In genomic region chr15:28053226-28053625, GRCm38 (mm10) we compare ENCODE assay signal across 16 mouse cellular contexts.
"Had no signal": no experiment of that assay in that cellular context is flagged by ENCODE, and none has a peak within 500 bp of the region (broad histone marks: within the 10 kb centered on the region; RNA-seq: fewer than 3 reads in every experiment).

No protein-coding gene starts in this region.

- H3K27ac ChIP-seq: neural tube, embryonic 13.5 days; neural tube, embryonic 15.5 days; stomach, embryonic 15.5 days; stomach, postnatal 0 days had no signal

- H3K4me2 ChIP-seq: lung, embryonic 14.5 days; neural tube, embryonic 13.5 days; neural tube, embryonic 15.5 days; stomach, embryonic 15.5 days had no signal

- H3K9ac ChIP-seq: lung, embryonic 14.5 days; neural tube, embryonic 13.5 days; neural tube, embryonic 15.5 days; stomach, embryonic 15.5 days had no signal

- H3K4me3 ChIP-seq: midbrain, embryonic 10.5 days; myocyte; neural tube, embryonic 13.5 days; neural tube, embryonic 15.5 days; stomach, embryonic 15.5 days had no signal

- DNase-seq: lung, adult 18-20 months; lung, embryonic 14.5 days; lung, postnatal 10 days; lung, postnatal 4 days; midbrain, embryonic 14.5 days; right cerebral cortex, postnatal 14 days; thymus, adult 2 months; thymus, postnatal 25 days; thymus, postnatal 4 days had no signal

- H3K9me3 ChIP-seq: midbrain, embryonic 10.5 days; neural tube, embryonic 13.5 days; neural tube, embryonic 15.5 days; stomach, embryonic 15.5 days had no signal

- ATAC-seq: midbrain, embryonic 16.5 days had no signal

- H3K36me3 ChIP-seq: midbrain, embryonic 10.5 days; neural tube, embryonic 13.5 days; neural tube, embryonic 15.5 days; stomach, embryonic 15.5 days had no signal

- H3K27me3 ChIP-seq: neural tube, embryonic 13.5 days; neural tube, embryonic 15.5 days; stomach, embryonic 15.5 days had no signal
